Mouse (Mus musculus): ENCODE measurements around the gene Rsad2. TPM values are rescaled to one million over a fixed set of nuclear protein-coding genes. Genes with fewer than 3 reads are reported as not detected.

Gene Rsad2
- polyA plus RNA-seq (2021; fragmentation: Nextera tagmentation): 0.63 and 0.79 TPM in 2 replicates
- long read RNA-seq, experiment 1, partial matches to known transcripts: 0 of 1 reads
- long read RNA-seq, experiment 1, other reads (novel, unspliced or antisense): 0 of 1 reads
- long read RNA-seq, experiment 2, partial matches to known transcripts: 0 of 2 reads
- long read RNA-seq, experiment 2, other reads (novel, unspliced or antisense): 0 of 2 reads

GRCm38 (mm10) chr12:26456028-26456698, at the start of gene Rsad2:
Rsad2 (minus strand) TSS chr12:26456452.

GRCm38 (mm10) chr12:26469098-26470041, 13.1 kb upstream of the Rsad2 start, which contains the start of gene Cmpk2:
Cmpk2 (plus strand) TSS chr12:26469204.

DNA sequence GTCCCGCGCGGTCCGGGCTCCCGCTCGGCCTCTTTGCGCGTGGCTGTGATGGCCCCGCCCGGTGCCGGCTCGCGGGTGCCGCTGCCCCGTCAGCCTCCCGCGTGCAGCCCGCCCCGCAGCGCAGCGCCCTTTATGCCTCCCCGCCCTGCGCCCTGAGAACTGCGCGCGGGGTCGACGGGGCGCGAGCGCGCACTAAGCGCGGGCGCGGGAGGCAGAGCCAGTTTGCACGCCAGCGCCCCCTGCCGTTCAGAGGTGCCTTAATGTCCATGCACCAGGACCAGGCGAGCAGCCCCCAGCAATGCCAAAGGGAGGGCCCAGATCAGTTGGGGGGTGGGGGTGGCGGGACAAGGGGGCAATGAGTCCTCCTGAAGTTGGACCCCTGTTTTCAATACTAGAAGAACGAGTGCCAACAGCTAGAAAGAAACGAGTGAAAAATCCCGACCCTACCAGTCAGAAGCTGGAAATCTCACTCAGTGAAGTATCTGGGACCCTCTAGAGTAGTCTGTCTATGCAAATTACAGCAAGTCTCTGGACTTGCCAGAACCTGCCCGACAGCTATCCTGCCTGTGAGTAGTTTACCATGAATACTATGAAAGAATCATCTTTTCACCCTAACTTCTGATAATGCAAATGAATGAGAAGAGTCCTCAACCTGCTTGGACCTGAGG, 41.0 kb downstream of the Rsad2 start, which contains the start of gene Rnf144a:
Rnf144a (minus strand) TSS at position 151 of the 668 bp plus-strand sequence.

Other genes starting within 250 kb of the Rsad2 start
- 5.7 and 10.4 TPM in 2 replicates for gene Rnf144a, start 41.2 kb downstream of the Rsad2 start, polyA plus RNA-seq (2021; fragmentation: Nextera tagmentation)
- 17.6 and 19.6 TPM in 2 replicates for gene Cmpk2, start 12.8 kb upstream of the Rsad2 start, polyA plus RNA-seq (2021; fragmentation: Nextera tagmentation)

Data from left cerebral cortex, adult 6 months (tissue).